Mouse (Mus musculus) ES-CJ7 (cell line): ENCODE results near the gene Cldn3.
A peak's percentile ranks its signal among the peaks of the same experiment; 100 is the strongest.

Experiments used
- DNase-seq: peaks from one replicate; pipeline ENCODE4 v3.0.0; 2011; ENCODE audit warnings: low read depth, low spot score

Cldn3 gene

DNA sequence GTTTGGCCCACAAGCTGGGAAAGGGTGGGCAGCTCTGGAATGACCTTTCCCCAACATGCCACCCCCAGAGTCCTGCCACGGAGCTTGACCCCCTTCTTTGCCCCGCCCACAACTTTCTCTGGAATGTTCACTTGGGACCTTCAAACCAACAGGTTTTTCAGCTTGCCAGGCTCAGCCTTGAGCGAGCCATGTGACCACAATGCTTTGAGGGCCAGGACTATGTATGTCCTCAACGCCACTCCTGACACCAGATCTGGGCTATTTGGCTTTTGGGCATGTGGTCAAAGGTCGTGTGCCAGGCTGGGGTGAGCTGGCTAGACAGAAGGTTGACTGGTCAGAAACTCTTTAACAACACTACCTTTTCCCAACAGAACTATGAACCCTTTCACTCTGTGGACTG lies 16.1 kb downstream of the Cldn3 start:
- DNase-seq: no peak

DNA sequence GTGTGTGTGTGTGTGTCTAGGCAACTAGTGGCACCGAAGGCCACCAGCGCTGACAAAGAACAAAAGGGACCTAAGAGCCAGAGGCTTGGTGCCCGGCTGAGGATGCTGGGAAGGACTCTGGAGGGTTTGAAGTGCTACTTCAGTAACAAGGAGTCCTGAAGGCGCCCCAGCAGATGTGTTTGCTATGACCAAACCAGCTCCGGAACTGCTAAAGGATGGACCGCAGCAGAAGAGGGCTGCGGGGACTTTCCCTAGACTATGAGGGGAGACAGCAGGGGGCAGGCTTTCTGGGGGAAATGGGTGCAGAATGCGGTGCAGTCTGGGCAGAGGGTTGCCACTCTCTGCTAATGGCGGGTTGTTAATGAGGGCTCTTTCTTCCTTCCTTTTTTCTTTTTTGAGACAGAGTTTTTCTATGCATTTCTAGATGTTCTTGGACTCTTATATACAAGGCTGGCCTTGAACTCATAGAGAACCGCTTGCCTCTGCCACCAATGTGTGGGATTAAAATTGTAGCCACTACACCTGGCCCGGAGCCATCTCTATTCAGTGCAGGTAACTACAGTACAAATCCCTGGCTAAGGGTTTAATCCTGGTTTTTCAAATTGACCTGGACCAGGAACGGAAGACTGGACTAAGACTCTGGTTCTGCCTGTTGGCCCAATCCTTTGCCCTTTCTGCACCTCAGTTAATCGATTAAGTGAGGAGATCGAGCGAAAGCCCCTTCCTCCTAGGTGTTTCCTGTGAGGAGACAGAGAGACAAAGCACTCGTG lies 22.0 kb downstream of the Cldn3 start:
- peak; percentile 49 for DNase-seq

DNA sequence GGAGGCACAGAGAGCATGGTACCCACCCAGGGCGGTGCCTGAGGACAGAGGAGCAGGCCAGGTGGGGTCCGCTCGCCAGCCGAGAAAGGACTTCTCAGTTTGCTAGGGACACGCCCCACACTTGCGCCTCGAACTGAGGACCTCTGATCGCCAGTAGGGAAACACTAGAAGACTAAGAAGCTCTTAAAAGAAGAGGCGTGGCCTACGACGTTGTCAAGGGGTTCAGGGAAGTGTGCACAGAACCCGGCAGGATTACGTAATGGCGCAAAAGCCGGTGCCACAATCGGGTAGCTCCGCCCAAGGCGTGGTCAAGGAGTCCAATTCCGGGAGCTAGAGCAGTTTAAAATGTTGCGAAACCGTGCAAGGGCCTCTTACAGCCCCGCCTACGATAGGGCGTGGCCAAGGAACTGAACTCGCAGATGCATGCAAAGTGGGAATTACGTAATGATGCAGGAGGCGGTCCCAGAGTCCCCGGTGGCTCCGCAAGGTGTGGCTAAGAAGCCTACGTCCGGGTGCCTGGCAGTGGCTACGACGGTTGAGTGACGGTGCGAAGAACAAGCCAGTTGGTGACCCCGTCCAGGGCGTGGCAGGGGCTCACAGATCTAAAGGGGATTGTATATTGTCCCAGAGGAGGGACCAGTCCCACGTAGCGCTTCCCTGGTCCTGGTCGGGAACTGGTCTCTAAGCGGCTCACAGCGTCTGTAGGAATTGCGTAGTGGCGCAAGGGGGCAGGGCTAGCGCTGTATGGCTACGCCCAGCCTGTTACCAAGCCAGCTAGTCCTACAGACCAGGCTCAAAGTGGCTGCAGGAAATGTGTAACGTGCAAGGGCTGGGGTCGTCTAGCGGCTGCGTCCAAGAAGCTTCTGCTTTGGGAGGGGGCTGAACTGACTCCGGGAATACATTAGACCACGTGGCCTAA lies 22.9 kb downstream of the Cldn3 start, which contains the start of gene Abhd11:
Gene Abhd11 (plus strand): TSS at position 482 of the 919 bp plus-strand sequence.
- DNase-seq: peak; percentile 100

DNA sequence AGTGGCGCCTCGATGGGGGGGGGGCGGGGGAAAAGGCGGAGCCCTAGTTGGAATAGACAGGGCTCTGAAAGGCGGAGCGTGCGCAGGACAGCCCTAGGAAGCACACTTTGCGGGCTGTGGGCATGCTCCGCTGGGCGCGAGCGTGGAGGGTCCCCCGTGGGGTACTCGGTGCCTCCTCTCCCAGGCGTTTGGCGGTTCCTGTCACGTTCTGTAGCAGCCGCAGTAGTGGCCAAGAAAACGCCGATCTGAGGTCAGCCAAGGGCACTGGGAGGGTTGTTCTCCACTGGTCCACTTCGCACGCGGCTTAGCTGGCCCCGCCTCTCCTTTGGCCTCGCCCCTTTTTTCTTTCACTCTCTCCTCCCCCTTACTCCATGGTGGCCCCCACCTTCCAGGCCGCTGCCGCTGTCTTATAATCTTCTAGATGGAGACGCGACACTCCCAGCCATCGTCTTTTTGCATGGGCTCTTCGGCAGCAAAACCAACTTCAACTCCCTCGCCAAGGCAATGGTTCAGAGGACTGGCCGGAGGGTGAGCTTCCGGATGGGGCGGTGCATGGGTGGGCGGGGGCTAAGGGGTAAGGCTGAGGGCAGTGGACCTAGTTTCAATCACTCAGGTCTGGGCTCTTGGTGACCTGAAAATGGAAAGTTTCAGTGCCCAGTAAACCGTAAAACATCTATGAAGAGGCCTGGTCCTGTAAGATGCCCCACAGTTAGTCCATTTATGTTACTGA lies 23.7 kb downstream of the Cldn3 start:
- DNase-seq: peak; percentile 76

DNA sequence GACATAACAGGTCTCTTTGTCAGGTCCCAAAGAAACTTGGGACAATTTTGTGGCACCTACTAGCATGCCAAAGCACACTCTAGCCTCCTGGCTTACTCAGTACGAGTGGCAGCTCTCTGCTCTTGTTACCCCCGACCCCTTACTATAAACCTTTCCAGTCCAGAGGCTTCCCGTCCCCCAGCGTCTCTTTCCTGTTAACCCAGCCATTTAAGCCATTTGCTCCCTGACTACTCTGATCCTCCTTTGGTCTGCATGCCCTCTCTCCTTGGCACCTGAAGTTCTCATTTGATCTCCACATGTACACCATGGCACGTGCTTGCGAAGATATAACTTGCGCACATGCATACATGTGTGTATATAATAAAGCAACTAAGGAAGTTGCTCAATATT lies 24.3 kb downstream of the Cldn3 start:
- no peak for DNase-seq

DNA sequence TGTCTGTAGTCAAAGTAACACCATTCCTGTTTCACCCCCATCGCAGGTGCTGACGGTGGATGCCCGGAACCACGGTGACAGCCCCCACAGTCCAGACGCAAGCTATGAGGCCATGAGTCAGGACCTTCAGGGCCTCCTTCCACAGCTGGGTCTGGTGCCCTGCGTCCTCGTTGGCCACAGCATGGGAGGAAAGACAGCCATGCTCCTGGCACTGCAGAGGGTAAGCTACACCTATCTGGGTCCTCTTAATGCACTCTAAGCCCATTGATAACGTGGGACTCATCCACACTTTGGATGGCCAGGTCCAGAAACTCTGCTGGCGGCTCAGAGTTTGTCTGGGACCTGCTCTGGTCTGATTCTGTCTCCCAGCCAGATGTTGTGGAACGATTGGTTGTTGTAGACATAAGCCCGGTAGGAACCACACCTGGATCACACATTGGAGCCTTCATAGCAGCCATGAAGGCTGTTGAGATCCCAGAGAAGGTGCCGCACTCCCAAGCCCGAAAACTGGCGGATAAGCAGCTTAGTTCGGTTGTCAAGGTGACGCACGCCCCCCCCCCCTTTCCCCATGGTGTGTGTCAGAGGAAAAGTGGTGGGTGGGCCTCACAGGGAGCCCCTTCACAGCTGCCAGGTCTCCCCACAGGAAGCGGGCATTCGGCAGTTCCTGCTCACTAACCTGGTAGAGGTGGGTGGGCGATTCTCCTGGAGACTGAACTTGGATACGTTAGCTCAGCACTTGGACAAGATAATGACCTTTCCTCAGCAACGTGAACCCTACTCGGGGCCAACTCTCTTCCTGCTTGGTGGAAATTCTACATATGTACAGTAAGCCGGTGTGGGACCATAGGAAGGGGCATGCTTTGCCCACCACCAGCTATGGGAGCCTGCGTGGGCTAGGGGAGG lies 25.1 kb downstream of the Cldn3 start:
- no peak for DNase-seq

DNA sequence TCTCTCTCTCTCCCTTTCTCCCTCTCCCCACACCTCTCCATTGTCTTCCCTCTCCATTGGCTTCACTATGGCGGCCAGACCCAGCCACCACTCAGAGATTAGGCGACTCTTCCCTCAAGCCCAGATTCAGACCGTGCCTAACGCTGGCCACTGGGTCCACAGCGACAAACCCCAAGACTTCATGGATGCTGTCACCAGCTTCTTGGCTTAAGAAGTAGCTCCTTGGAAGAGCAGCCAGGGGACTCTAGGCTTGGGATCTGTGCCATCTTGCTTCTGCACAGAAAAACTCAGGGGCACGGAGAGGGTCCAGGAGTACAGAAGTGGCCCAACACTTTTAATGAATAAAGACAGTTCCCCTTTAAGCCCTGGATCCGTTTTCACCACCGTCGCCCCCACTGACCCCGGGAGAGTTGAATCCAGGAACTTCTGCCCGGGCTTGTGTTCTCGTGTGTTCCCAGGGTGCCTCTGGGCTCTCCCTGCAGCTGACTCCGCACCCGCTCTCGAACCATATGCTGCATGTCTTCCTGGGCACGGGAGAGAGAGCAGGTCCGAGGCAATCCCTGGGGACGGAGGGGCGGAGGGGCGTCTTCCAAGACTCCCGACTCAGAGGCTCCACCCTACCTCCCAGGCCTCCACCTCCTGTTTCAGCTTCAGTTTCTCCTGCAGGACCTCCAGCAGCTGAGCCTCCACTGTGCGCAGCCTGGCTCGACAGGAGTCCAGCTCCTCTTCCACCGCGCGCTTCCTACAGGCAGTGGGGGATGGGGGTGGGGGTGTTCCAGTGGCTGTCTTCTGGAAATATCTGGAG lies 26.0 kb downstream of the Cldn3 start:
- DNase-seq: peak; percentile 60

DNA sequence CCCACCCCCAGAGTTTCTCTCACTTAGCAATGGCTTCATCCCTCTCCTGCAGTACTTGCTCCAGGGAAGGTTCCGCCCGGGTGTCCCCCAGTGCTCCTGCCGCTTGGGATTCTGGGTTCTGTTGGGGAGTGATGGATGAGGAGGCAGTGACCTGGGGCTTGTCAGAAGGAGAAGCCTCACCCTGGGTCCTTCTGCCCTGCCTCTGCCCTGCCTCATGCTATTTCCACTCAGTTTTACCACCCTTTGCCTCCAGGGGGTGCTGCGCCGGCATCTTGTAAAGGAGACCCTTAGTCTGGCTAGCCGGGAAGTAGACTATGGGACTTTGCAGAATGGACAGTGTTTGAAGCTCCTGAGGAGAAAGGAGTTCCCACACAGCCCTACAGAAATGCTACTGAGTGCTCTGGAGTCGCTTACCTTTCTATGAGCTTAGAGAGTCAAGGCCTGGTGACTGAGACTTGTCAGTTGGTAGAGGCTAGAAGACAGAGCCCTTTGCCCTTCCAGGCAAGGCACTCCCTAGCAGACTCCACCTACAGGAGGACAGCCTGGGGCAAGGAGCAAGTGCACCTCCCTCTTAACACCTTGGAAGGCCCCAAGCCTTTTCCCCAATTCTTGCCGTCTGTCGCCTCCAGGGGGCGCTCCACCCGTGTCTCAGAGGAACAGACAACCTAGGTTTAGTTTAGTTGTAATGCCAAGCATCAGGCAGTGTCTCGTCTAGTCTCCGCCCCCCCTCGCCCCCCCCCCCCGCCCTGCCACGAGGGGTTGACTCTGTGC lies 26.8 kb downstream of the Cldn3 start:
- peak; percentile 96 for DNase-seq

DNA sequence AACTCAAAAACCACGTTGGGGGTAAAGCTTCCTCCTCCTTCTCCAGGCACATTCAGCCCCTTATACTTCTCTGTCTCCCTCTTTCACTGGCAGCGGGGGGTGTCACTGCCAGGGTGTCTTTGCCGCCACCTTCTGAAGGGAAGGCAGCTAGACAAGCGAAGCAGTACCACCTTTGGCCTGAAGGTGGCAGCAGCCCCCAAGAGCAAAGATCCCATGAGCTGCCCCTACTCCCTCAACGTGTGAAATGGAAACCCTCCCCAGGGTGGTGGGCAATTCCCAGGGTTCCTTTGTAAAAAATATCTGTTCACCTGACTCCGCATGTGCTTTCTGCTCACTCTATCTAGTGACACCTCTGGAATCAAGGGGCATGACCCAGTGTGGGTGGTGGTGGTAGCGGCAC lies 29.5 kb downstream of the Cldn3 start:
- DNase-seq: peak; percentile 81

DNA sequence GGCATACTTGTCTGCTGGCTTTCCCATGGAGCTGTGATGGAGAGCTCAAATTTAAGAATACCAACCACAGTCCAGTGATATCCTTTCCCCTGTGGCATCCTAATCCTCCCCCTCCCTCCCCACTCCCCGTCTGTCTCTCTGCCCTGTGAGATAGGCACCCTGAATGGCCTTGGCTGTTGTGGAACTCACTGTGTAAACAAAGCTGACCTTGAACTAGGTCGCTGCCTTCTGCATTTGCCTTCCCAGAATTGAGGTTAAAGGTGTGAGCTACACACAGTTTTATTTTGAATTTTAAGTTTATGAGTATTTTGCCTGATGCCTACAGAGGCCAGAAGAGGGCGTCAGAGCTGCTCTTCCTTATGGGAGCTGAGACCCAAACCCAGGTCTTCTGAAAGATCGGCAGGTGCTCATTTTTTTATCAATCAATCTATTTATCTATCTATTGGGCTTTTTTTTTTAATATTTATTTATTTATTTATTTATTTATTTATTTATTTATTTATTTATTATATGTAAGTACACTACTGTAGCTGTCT lies 30.3 kb downstream of the Cldn3 start:
- DNase-seq: no peak

DNA sequence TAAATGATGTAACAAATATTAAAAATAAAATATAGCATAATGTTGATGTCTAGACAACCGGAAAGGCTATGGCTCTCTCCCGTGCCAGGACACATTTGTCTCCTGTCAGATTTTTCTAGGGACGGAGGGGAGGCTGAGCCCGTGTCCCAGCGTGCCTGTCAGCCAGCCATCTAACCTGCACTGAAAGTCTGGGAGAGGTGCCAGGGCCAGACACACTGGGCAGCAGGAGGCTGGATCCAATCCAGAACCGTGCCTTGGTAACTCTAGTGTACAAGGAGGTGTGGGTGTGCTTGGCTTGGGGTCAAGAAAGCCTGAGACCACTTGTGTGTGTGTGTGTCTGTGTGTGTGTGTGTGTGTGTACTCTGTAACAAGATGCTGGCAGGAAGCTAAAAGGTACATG lies 35.8 kb downstream of the Cldn3 start:
- DNase-seq: no peak

DNA sequence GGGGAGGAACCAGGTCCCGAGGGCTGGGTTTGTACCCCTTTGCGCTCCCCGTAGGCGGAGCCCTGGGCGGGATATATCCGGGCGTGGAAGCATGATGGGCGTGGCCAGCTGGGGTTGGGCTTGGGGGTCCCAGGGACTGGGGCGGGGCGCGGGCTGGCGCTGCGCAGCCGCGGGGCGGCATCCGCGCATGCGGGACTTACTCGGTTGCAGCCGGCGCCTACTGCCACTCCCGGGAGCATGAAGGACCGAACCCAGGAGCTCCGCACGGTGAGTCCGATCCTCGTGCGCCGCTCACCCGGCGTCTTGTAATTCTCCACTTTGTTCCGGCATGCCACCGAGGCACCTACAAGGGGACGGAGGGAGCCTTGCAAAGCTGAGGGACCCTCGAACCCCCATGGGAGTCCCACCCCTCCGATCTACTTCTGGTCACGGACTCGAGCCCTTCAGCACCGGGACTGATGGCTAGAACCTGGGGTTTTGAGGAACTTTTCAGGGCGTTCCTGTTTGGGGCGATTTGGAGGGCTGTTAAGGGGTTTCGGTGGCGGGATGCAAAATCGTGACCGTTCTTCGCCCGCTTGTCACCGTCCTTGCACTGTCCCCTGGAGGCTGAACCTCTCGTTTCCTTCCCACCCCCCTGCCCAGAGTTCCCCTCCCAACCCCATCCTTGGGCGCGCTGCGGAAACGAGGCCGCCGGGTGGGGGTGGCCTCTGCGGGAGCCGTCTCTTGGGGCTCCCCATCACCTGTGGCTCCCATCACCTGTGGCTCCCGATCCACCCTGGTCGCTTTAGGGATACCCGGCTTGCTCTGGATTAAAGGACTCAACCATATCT lies 37.5 kb downstream of the Cldn3 start, which contains the start of gene Stx1a:
Gene Stx1a (plus strand): TSS at position 139 of the 830 bp plus-strand sequence.
- peak; percentile 95 for DNase-seq

DNA sequence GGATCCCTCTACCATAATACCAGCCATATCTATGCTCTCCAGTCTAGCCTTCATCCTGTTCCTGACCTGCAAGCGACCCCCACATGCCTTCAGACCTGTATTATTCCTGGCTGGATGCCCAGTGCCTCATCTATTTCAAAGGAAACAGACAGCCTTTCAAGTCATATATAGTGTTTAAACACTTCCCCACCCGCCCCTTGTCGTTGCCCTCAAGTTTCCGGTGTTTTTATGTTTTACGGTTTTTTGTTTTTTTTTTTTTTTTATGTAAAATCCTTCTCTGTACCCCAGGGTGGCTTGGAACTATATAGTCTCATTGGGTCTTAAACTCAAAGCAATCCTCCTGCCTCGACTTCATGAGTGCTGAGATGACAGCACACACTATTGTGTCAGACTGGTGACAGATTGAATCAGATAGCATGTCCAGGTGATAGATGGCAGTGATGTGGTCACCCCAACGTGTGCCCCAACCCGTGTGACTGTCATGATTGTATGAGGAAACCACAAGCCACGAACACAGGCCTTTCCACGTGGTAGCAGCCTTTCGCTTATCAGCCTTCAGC lies 38.7 kb downstream of the Cldn3 start:
- DNase-seq: no peak

DNA sequence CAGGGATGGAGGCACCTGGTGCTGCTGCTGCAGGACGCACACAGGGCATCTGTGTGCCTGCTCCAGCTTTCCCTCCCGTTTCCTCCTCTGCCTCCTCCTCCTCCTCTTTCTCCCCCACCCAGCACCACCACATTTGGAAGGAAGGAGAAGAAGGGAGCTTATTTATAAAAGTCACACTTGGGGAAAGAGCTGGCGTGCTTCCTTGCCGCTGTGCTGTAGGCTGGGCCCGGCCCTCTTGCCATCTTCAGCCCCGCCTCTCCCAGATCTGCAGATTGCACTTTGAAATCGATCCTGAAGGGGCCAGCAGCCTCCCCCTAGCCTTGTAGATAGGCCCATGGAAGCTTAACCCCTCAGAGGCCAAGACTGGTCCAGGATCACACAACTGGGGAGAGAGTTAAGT lies 39.9 kb downstream of the Cldn3 start:
- DNase-seq: no peak

DNA sequence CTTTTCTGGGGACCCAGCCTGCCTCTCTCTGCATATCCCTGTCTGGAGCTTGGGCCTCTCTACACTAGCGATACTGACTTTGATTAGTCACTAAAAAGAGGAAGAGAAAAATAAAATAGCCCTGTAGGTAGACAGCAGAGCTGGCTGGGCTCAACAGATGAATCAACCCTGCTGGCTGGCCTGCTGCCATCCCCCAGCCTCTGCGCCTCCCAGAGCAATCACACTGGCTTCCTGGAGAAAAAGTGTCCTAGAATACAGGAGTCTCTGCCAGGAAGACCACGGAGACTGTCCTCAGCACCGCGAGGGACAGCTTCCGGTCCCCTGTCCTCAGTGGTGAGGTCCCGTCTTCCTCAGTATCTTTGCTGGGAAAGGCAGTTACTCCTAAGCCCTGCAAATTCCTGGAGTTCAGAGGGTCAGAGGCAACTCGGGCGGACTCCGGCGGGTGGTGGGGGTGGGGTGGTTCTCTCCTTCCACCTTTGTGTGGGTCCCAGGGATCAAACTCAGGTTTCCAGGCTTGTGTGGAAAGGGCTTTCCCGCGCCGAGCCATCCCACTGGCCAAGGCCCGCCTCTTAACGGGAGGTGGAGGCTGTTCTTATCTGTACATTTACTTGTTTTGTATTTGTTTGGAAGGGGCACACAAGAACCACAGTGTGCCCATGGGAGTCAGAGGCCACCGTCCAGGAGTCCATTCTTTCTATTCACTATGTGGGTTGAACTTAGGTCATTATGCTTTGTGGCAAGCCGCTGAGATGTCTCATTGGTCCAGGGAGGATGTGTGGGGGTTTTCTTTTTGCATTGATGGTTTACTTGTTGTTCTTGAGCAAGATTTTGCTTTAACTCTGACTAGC lies 43.2 kb downstream of the Cldn3 start:
- no peak for DNase-seq

DNA sequence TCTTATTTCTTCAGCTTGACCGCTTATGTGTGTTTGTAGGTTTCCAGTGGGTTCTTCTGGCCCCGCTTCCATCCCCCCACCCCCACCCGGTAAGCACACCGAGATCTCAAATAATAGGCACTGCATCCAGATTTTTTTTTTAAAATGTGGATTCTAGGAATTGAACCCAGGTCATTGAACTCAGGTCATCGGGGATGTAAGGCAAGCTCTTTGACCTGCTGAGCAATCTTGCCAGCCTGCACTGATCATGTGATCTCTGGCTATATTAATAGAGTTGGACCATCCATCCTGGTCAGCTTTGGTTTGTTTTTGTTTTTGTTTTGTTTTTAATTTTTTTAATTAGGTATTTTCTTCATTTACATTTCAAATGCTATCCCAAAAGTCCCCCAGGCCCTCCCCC lies 46.6 kb downstream of the Cldn3 start:
- no peak for DNase-seq

DNA sequence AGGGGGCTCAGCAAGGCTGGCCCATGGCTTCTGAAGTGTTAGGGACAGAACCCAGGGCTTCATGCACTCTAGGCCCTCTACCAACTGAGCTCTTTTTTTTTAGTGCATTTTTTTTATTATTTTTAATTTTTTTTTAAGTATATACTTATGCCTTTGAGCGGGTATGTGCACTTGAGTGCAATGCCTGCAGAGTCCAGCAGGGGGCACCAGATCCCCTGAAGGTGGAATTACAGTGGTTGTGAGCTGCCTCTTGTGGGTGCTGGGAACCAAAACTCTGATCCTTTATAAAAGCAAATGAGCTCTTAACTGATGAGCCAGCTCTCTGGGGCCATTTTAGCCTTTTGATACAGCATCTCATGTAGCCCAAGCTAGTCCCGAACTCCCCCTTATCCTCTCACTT lies 48.6 kb downstream of the Cldn3 start:
- no peak for DNase-seq
